Mouse (Mus musculus) ES-E14 (cell line): ENCODE results near the gene Qrfp.
A peak's percentile ranks its signal among the peaks of the same experiment; 100 is the strongest.

Experiments used
- ZC3H11A ChIP-seq: IDR thresholded peaks from 2 replicates; pipeline ENCODE4 v1.6.1; 2012; ENCODE audit warnings: low read depth, mild to moderate bottlenecking, inconsistent platforms, low read length, borderline replicate concordance
- ZNF384 ChIP-seq: IDR thresholded peaks from 2 replicates; pipeline ENCODE4 v1.6.1; 2012; ENCODE audit warnings: low read depth, low read length, inconsistent platforms

DNA sequence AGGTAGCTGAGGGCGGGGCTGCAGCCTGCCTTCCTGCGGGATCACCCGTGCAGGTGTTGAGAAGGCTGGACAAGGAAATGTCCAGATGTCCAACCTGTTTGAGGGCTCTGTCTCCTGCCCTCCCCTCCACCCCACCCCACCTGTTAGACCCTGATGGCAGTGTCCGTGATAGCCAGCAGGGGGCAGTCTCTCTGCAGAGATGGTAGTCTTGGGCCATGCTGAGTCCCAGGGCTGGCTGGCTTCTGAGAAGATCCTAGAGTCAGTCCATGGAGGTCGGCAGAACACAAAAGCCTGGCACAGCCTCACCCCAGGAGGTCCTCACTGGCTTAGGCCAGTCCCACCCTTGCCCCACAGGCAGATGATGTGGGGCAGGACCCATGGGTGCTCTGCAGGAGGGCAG, 5.0 kb upstream of the Qrfp start:
- no peak for TF ChIP-seq ZNF384
- TF ChIP-seq ZC3H11A = peak; percentile 65; the same call in 1 of the 2 replicates
